Mouse (Mus musculus): ENCODE results near the gene Pik3r1. TPM values are rescaled to one million over a fixed set of nuclear protein-coding genes. Genes with fewer than 3 reads are reported as not detected.

Pik3r1 gene
- polyA plus RNA-seq, 1 experiment from 2014 or later = 25.5 TPM

DNA sequence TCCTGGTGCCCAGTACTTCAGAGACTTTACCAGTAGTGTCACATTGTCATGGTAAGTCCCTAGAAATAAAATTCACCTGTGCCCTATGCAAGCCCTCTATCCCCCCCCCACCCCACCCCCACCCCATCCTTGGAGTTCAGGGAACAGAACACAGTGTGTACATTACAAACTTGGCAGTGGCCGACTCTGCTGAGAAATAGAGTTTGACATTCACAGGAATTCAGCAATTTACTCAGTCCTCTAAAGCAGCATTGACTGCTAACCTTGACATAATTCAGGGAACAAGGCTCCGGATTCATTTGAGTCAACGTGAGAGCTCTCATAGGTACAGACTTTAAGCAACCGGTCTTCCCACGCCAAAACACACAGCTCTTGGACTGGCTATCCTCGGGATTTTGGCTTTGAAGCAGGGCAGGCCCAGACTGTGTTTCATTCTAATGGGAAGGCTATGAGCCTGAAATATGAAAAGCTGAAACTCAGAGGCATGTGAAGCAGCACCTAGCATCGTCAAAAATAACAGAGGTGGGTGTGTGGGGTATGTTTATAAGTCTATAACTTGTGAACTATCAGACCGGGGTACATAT, 21.9 kb downstream of the Pik3r1 start:
- no peaks in the 10 kb centered on the region for H3K27me3 ChIP-seq (ENCODE audit: control insufficient read depth, insufficient read depth, low read length)
- no peak for DNase-seq (ENCODE audit: low spot score)
- 89% methylated on average over 8 of the region's 8 CpGs for WGBS
- H3K4me1 ChIP-seq (ENCODE audit: control insufficient read depth, insufficient read depth, low read length) = no peaks in the 10 kb centered on the region
- no peak overlapping the region for H3K27ac ChIP-seq (ENCODE audit: low read depth, low read length)
- no peaks in the 10 kb centered on the region for H3K9me3 ChIP-seq (ENCODE audit: control insufficient read depth, low read length)
- no peak overlapping the region for H3K4me2 ChIP-seq (ENCODE audit: low read depth)
- H3K4me3 ChIP-seq (ENCODE audit: low read depth, low read length) = no peak overlapping the region
- no peak overlapping the region for H3K9ac ChIP-seq (ENCODE audit: low read length)
- ATAC-seq (ENCODE audit: insufficient read depth, low FRiP score, low TSS enrichment) = no peak
- H3K36me3 ChIP-seq (ENCODE audit: control insufficient read depth, insufficient read depth, low read length) = no peaks in the 10 kb centered on the region

DNA sequence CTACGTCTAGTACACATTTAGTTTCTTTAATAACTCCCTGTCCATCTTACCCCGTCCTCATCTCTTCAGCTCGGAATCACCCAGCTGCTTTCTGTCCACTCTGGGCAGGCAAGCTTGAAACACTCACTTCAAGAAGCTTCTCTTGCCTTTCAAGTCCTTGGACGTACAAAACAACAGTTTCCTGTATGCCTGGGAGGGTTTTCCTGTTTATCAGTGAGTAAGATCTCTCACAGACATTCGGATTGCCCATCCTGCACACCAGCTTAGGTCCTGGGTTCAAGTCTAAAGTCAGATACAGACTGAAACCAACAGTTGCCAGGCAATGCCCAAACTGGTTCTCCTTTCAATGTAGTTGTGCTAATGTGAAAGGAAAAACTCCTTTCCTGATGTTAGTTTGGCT, 23.1 kb downstream of the Pik3r1 start:
- Histone ChIP-seq H3K27me3 (ENCODE audit: control insufficient read depth, insufficient read depth, low read length) (no peaks in the 10 kb centered on the region), H3K36me3 (ENCODE audit: control insufficient read depth, insufficient read depth, low read length) (no peaks in the 10 kb centered on the region), H3K4me3 (ENCODE audit: low read depth, low read length) (no peak overlapping the region), H3K9ac (ENCODE audit: low read length) (no peak overlapping the region), H3K4me2 (ENCODE audit: low read depth) (no peak overlapping the region), H3K27ac (ENCODE audit: low read depth, low read length) (no peak overlapping the region), H3K4me1 (ENCODE audit: control insufficient read depth, insufficient read depth, low read length) (no peaks in the 10 kb centered on the region), H3K9me3 (ENCODE audit: control insufficient read depth, low read length) (no peaks in the 10 kb centered on the region)
- no peak for DNase-seq (ENCODE audit: low spot score)
- 86% methylated on average over 5 of the region's 5 CpGs for WGBS
- no peak for ATAC-seq (ENCODE audit: insufficient read depth, low FRiP score, low TSS enrichment)

DNA sequence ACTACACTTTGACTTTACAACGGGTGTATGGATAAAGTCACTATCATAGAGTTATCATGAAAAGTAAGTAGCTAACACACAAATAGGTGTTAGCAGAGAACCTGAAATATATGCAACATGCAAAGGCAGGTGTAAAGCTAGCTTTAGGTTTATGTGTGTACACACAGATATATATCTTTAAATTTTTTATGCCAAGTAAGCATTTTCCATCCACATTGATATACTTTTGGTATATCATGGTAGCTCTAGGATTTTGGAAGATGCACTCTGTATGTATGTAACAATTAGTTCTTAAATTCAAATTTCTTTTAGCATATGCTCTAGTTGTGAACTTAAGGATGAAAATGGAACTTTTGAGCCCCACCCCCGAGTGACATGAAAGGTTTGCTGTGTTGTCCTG, 24.0 kb downstream of the Pik3r1 start:
- 83% methylated on average over 2 of the region's 2 CpGs for WGBS
- Histone ChIP-seq H3K9ac (ENCODE audit: low read length) (no peak overlapping the region), H3K27ac (ENCODE audit: low read depth, low read length) (no peak overlapping the region), H3K4me2 (ENCODE audit: low read depth) (no peak overlapping the region), H3K9me3 (ENCODE audit: control insufficient read depth, low read length) (no peaks in the 10 kb centered on the region), H3K36me3 (ENCODE audit: control insufficient read depth, insufficient read depth, low read length) (no peaks in the 10 kb centered on the region; the same call in 1 of the 2 replicates), H3K4me3 (ENCODE audit: low read depth, low read length) (no peak overlapping the region), H3K4me1 (ENCODE audit: control insufficient read depth, insufficient read depth, low read length) (no peaks in the 10 kb centered on the region), H3K27me3 (ENCODE audit: control insufficient read depth, insufficient read depth, low read length) (no peaks in the 10 kb centered on the region)
- ATAC-seq (ENCODE audit: insufficient read depth, low FRiP score, low TSS enrichment) = no peak
- no peak for DNase-seq (ENCODE audit: low spot score)

DNA sequence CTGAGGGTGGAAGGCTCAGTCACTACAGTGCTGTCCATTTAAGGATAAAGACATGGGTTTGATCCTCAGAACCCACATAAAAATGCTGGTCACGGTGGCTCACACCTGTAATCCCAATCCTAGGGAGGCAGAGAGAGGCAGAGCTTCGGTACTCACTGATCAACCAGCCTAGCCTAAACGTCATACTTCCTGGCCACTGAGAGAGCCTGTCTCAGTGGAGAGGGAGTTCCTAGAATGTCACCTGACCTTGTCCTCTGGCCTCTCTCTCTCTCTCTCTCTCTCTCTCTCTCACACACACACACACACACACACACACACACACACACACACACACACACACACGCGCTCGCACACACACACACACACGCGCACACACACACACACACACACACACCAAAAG, 24.8 kb downstream of the Pik3r1 start:
- Histone ChIP-seq H3K9ac (ENCODE audit: low read length) (no peak overlapping the region), H3K4me2 (ENCODE audit: low read depth) (no peak overlapping the region), H3K4me1 (ENCODE audit: control insufficient read depth, insufficient read depth, low read length) (no peaks in the 10 kb centered on the region), H3K27me3 (ENCODE audit: control insufficient read depth, insufficient read depth, low read length) (no peaks in the 10 kb centered on the region), H3K27ac (ENCODE audit: low read depth, low read length) (no peak overlapping the region), H3K9me3 (ENCODE audit: control insufficient read depth, low read length) (no peaks in the 10 kb centered on the region), H3K4me3 (ENCODE audit: low read depth, low read length) (no peak overlapping the region), H3K36me3 (ENCODE audit: control insufficient read depth, insufficient read depth, low read length) (no peaks in the 10 kb centered on the region; the same call in 1 of the 2 replicates)
- ATAC-seq (ENCODE audit: insufficient read depth, low FRiP score, low TSS enrichment) = no peak
- WGBS = 68% methylated on average over 7 of the region's 8 CpGs
- DNase-seq (ENCODE audit: low spot score) = no peak

GRCm38 (mm10) chr13:101742596-101742995, 25.4 kb downstream of the Pik3r1 start:
- no peak overlapping the region for H3K4me3 ChIP-seq (ENCODE audit: low read depth, low read length)
- no peaks in the 10 kb centered on the region for H3K27me3 ChIP-seq (ENCODE audit: control insufficient read depth, insufficient read depth, low read length)
- 67% methylated on average over 6 of the region's 6 CpGs for WGBS
- ATAC-seq (ENCODE audit: insufficient read depth, low FRiP score, low TSS enrichment) (no peak), DNase-seq (ENCODE audit: low spot score) (no peak)
- H3K27ac ChIP-seq (ENCODE audit: low read depth, low read length) = no peak overlapping the region
- H3K9ac ChIP-seq (ENCODE audit: low read length) = no peak overlapping the region
- H3K4me1 ChIP-seq (ENCODE audit: control insufficient read depth, insufficient read depth, low read length) = no peaks in the 10 kb centered on the region
- H3K9me3 ChIP-seq (ENCODE audit: control insufficient read depth, low read length) = no peaks in the 10 kb centered on the region
- no peaks in the 10 kb centered on the region; the same call in 1 of the 2 replicates for H3K36me3 ChIP-seq (ENCODE audit: control insufficient read depth, insufficient read depth, low read length)
- H3K4me2 ChIP-seq (ENCODE audit: low read depth) = no peak overlapping the region

GRCm38 (mm10) chr13:101741530-101742309, 26.3 kb downstream of the Pik3r1 start:
- Histone ChIP-seq H3K9me3 (ENCODE audit: control insufficient read depth, low read length) (no peaks in the 10 kb centered on the region), H3K27me3 (ENCODE audit: control insufficient read depth, insufficient read depth, low read length) (no peaks in the 10 kb centered on the region), H3K4me2 (ENCODE audit: low read depth) (no peak overlapping the region), H3K4me1 (ENCODE audit: control insufficient read depth, insufficient read depth, low read length) (no peaks in the 10 kb centered on the region), H3K27ac (ENCODE audit: low read depth, low read length) (no peak overlapping the region), H3K9ac (ENCODE audit: low read length) (no peak overlapping the region), H3K36me3 (ENCODE audit: control insufficient read depth, insufficient read depth, low read length) (no peaks in the 10 kb centered on the region; the same call in 1 of the 2 replicates), H3K4me3 (ENCODE audit: low read depth, low read length) (no peak overlapping the region)
- ATAC-seq (ENCODE audit: insufficient read depth, low FRiP score, low TSS enrichment) (no peak), DNase-seq (ENCODE audit: low spot score) (no peak)
- WGBS = 88% methylated on average over 11 of the region's 11 CpGs

DNA sequence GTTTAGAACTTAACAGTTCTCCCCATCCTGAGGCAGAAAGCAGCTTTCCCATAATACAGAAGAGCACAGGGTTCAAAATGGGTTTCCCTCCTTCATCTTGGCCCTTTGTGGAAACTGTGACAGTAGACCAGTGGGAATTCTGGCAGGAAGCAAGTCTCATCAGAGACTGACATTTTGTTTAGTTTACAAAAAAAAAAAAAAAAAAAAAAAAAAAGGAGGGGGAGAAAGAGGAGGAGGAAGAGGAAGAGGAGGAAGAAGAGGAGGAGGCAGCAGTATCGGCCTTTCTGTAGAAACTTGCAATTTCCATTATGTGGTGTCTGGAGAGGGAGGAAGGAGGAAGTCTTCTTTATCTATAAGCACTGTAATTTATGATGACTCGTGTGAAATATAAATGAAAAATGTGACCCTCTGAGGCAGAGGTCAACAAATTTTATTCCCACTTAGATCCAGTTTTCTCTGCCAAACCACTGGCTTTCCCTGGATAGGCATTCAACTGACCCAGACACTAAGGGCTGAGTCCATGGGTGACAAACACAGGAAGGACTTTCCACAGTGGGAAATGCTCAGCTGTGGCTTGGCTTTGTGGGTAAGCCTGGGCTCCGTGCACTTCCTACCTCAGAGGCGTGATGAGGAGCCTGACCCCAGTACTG, 28.2 kb downstream of the Pik3r1 start:
- H3K4me2 ChIP-seq (ENCODE audit: low read depth) = no peak overlapping the region
- no peak overlapping the region for H3K9ac ChIP-seq (ENCODE audit: low read length)
- DNase-seq (ENCODE audit: low spot score) (no peak), ATAC-seq (ENCODE audit: insufficient read depth, low FRiP score, low TSS enrichment) (no peak)
- H3K36me3 ChIP-seq (ENCODE audit: control insufficient read depth, insufficient read depth, low read length) = no peaks in the 10 kb centered on the region; the same call in 1 of the 2 replicates
- no peaks in the 10 kb centered on the region for H3K9me3 ChIP-seq (ENCODE audit: control insufficient read depth, low read length)
- no peak overlapping the region for H3K27ac ChIP-seq (ENCODE audit: low read depth, low read length)
- H3K4me1 ChIP-seq (ENCODE audit: control insufficient read depth, insufficient read depth, low read length) = no peaks in the 10 kb centered on the region
- 68% methylated on average over 4 of the region's 4 CpGs for WGBS
- H3K4me3 ChIP-seq (ENCODE audit: low read depth, low read length) = no peak overlapping the region
- no peaks in the 10 kb centered on the region for H3K27me3 ChIP-seq (ENCODE audit: control insufficient read depth, insufficient read depth, low read length)

DNA sequence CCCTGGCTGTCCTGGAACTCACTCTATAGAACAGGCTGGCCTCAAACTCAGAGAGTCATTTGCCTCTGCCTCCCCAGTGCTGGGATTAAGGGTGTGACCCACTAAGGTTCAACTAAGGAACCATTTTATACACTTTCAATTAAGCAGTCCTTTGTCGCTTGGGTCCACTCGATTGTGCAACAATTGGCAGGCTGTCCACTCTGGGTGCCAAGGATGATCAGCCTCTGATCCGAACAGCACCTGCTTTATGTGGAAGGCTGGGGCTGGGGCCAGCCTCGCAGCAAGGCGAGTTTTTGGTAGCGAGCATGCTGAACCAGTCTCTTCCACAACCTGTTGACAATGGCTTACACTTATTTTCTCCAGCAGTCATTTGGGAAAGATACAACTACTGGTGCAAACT, 29.2 kb downstream of the Pik3r1 start:
- H3K27ac ChIP-seq (ENCODE audit: low read depth, low read length) = no peak overlapping the region
- no peak for ATAC-seq (ENCODE audit: insufficient read depth, low FRiP score, low TSS enrichment)
- no peak overlapping the region for H3K4me2 ChIP-seq (ENCODE audit: low read depth)
- H3K9me3 ChIP-seq (ENCODE audit: control insufficient read depth, low read length) = no peaks in the 10 kb centered on the region
- DNase-seq (ENCODE audit: low spot score) = no peak
- WGBS = 79% methylated on average over 6 of the region's 6 CpGs
- H3K27me3 ChIP-seq (ENCODE audit: control insufficient read depth, insufficient read depth, low read length) = no peaks in the 10 kb centered on the region
- H3K4me3 ChIP-seq (ENCODE audit: low read depth, low read length) = no peak overlapping the region
- H3K4me1 ChIP-seq (ENCODE audit: control insufficient read depth, insufficient read depth, low read length) = no peaks in the 10 kb centered on the region
- H3K9ac ChIP-seq (ENCODE audit: low read length) = no peak overlapping the region
- H3K36me3 ChIP-seq (ENCODE audit: control insufficient read depth, insufficient read depth, low read length) = no peaks in the 10 kb centered on the region; the same call in 1 of the 2 replicates
